Mouse (Mus musculus) spleen, adult 2 months (tissue): ENCODE data around the gene H2-Eb2. TPM values are rescaled to one million over a fixed set of nuclear protein-coding genes. Genes with fewer than 3 reads are reported as not detected.

Experiments
- DNase-seq, 2 experiments: peaks; one replicate each; pipeline versions ENCODE4 v3.0.0 to v3.0.0-alpha.2; 2012 to 2021; ENCODE audit warnings: low spot score in 2 of 2, low read depth in 1 of 2
- H3K27ac ChIP-seq: fragments of 200-500 bp; 2 replicates; pipeline ENCODE4 v1.5.1; 2012; ENCODE audit warnings: low read length, inconsistent platforms; ENCODE audit not compliant: insufficient read depth
- H3K27me3 ChIP-seq: fragments of 200-500 bp; 2 replicates; pipeline ENCODE4 v1.6.1; 2012; ENCODE audit warnings: mild to moderate bottlenecking, moderate library complexity, low read length, inconsistent platforms; ENCODE audit not compliant: control insufficient read depth, insufficient read depth
- H3K36me3 ChIP-seq: fragments of 200-500 bp; 2 replicates; pipeline ENCODE4 v1.6.1; 2012; ENCODE audit warnings: mild to moderate bottlenecking, low read length, inconsistent platforms; ENCODE audit not compliant: control insufficient read depth, insufficient read depth
- H3K4me1 ChIP-seq: fragments of 200-500 bp; 2 replicates; pipeline ENCODE4 v1.6.1; 2011; ENCODE audit warnings: inconsistent platforms; ENCODE audit not compliant: control insufficient read depth, insufficient read depth, insufficient read length
- H3K4me3 ChIP-seq: fragments of 200-500 bp; 2 replicates; pipeline ENCODE4 v1.5.1; 2011; ENCODE audit warnings: mild to moderate bottlenecking, inconsistent platforms; ENCODE audit not compliant: insufficient read depth, insufficient read length; ENCODE audit errors: extremely low read depth
- CTCF ChIP-seq: fragments of 200-500 bp; IDR thresholded peaks from 2 replicates; pipeline ENCODE4 v1.5.1; 2011; ENCODE audit warnings: mild to moderate bottlenecking, inconsistent platforms; ENCODE audit not compliant: insufficient read depth, insufficient read length, insufficient replicate concordance; ENCODE audit errors: extremely low read depth
- POLR2A ChIP-seq: fragments of 200-500 bp; IDR thresholded peaks from 2 replicates; pipeline ENCODE4 v1.6.1; 2011; ENCODE audit warnings: low read depth, low read length, inconsistent platforms
- WGBS: fragments of 180-500 bp; shearing (Covaris S2); methylation state at CpG from one replicate; pipeline ENCODE4 v1.1.7; 2018; 5-methylcytosine and 5-hydroxymethylcytosine counted together
- polyA plus RNA-seq: library from polyadenylated mRNA; depleted of rRNA; stranded (reverse); fragments of >200 nt; gene quantifications from 2 replicates; pipeline ENCODE4 v1.2.3, GENCODE M21; 2012

The H2-Eb2 gene
- polyA plus RNA-seq, 1 experiment, result 11.4 TPM

GRCm38 (mm10) chr17:34304751-34305150 lies 20.7 kb upstream of the H2-Eb2 start:
- Histone ChIP-seq H3K4me1 (peaks cover 13% of the 10 kb centered on the region; the same call in 1 of the 2 replicates), H3K27me3 (no peaks in the 10 kb centered on the region), H3K27ac (peak overlapping the region; percentile 100), H3K4me3 (peak overlapping the region; percentile 38; the same call in 1 of the 2 replicates), H3K36me3 (peaks cover 22% of the 10 kb centered on the region)
- peak; percentile 83 to 98 for DNase-seq
- TF ChIP-seq CTCF, result no peak
- peak; percentile 72 for TF ChIP-seq POLR2A
- 15% methylated on average over 4 of the region's 4 CpGs for WGBS

- peak within 1 kb of the TSS; percentile 100 for H3K27ac ChIP-seq
- peak; percentile 92 to 98 for DNase-seq
- no peaks in the 10 kb centered on the region for H3K27me3 ChIP-seq
Measured at GRCm38 (mm10) chr17:34305380-34306030, 20.0 kb upstream of the H2-Eb2 start, which contains the start of gene H2-Eb1. Gene H2-Eb1 (plus strand): TSS chr17:34305867.

GRCm38 (mm10) chr17:34306407-34306806 lies 19.1 kb upstream of the H2-Eb2 start:
- Histone ChIP-seq H3K4me3 (peak overlapping the region; percentile 68), H3K4me1 (peaks cover 11% of the 10 kb centered on the region; the same call in 1 of the 2 replicates), H3K36me3 (peaks cover 26% of the 10 kb centered on the region), H3K27me3 (no peaks in the 10 kb centered on the region), H3K27ac (peak overlapping the region; percentile 99)
- 21% methylated on average over 2 of the region's 2 CpGs for WGBS
- TF ChIP-seq CTCF (no peak), POLR2A (peak; percentile 66)
- peak in 1 of 2 experiments; percentile 75 for DNase-seq

More at GRCm38 (mm10) chr17:34305380-34306030, 20.0 kb upstream of the H2-Eb2 start, which contains the start of gene H2-Eb1:
- TF ChIP-seq CTCF (no peak), POLR2A (peak; percentile 96)
- peaks cover 26% of the 10 kb centered on the region for H3K36me3 ChIP-seq
- peaks cover 11% of the 10 kb centered on the region; the same call in 1 of the 2 replicates for H3K4me1 ChIP-seq
- H3K4me3 ChIP-seq, result peak within 1 kb of the TSS; percentile 88

- Histone ChIP-seq H3K4me3 (peak overlapping the region; percentile 68; the same call in 1 of the 2 replicates), H3K27ac (peak overlapping the region; percentile 60), H3K36me3 (peaks cover 28% of the 10 kb centered on the region), H3K4me1 (peaks cover 9% of the 10 kb centered on the region; the same call in 1 of the 2 replicates), H3K27me3 (no peaks in the 10 kb centered on the region)
- TF ChIP-seq POLR2A (no peak), CTCF (no peak)
- DNase-seq, result no peak
Measured at GRCm38 (mm10) chr17:34307216-34307615, 18.2 kb upstream of the H2-Eb2 start.

- Histone ChIP-seq H3K27me3 (no peaks in the 10 kb centered on the region), H3K4me1 (peaks cover 10% of the 10 kb centered on the region; the same call in 1 of the 2 replicates), H3K4me3 (peak overlapping the region; percentile 59), H3K36me3 (peaks cover 37% of the 10 kb centered on the region), H3K27ac (peak overlapping the region; percentile 62)
- DNase-seq, result no peak
- no peak for TF ChIP-seq POLR2A
- no peak for TF ChIP-seq CTCF
- WGBS, result 69% methylated on average over 4 of the region's 4 CpGs
Measured at GRCm38 (mm10) chr17:34308161-34308560, 17.3 kb upstream of the H2-Eb2 start.

GRCm38 (mm10) chr17:34309225-34309624 lies 16.2 kb upstream of the H2-Eb2 start:
- Histone ChIP-seq H3K4me3 (peak overlapping the region; percentile 58), H3K27me3 (no peaks in the 10 kb centered on the region), H3K4me1 (peaks cover 6% of the 10 kb centered on the region; the same call in 1 of the 2 replicates), H3K27ac (peak overlapping the region; percentile 36; the same call in 1 of the 2 replicates), H3K36me3 (peaks cover 46% of the 10 kb centered on the region)
- 50% methylated on average over 10 of the region's 10 CpGs for WGBS
- TF ChIP-seq CTCF (no peak), POLR2A (no peak)
- no peak for DNase-seq
